Mouse (Mus musculus) ovary, postnatal 10 days (tissue): ENCODE results near the gene Aldh18a1.

ENCODE experiments used
- DNase-seq: peaks from one replicate; pipeline ENCODE4 v3.0.0; 2022; ENCODE audit warnings: low spot score

Aldh18a1 gene

GRCm38 (mm10) chr19:40526367-40527014 is 61.8 kb downstream of the Aldh18a1 start:
- no peak for DNase-seq

- no peak for DNase-seq
These were observed 64.7 kb downstream of the Aldh18a1 start for GRCm38 (mm10) chr19:40523431-40524005.

GRCm38 (mm10) chr19:40520403-40520802 is 67.9 kb downstream of the Aldh18a1 start:
- DNase-seq: no peak

- no peak for DNase-seq
These were observed 69.6 kb downstream of the Aldh18a1 start for GRCm38 (mm10) chr19:40518706-40519105.

GRCm38 (mm10) chr19:40515596-40515995 is 72.7 kb downstream of the Aldh18a1 start:
- no peak for DNase-seq

GRCm38 (mm10) chr19:40514376-40514775 is 73.9 kb downstream of the Aldh18a1 start:
- DNase-seq: no peak

GRCm38 (mm10) chr19:40513632-40514078 is 74.6 kb downstream of the Aldh18a1 start, which contains the start of gene Sorbs1:
Gene Sorbs1 (minus strand): TSS chr19:40513779.
- DNase-seq: peak; percentile 90

- DNase-seq: peak; percentile 11
These were observed 75.5 kb downstream of the Aldh18a1 start for GRCm38 (mm10) chr19:40512500-40513421.

- no peak for DNase-seq
These were observed 76.5 kb downstream of the Aldh18a1 start for GRCm38 (mm10) chr19:40511679-40512309.

GRCm38 (mm10) chr19:40511100-40511439 is 77.2 kb downstream of the Aldh18a1 start:
- no peak for DNase-seq

- DNase-seq: no peak
These were observed 77.7 kb downstream of the Aldh18a1 start for GRCm38 (mm10) chr19:40510387-40511099.

GRCm38 (mm10) chr19:40509274-40509673 is 79.0 kb downstream of the Aldh18a1 start:
- DNase-seq: no peak

- DNase-seq: no peak
These were observed 79.4 kb downstream of the Aldh18a1 start for GRCm38 (mm10) chr19:40508851-40509250.

GRCm38 (mm10) chr19:40506965-40507364 is 81.3 kb downstream of the Aldh18a1 start:
- DNase-seq: no peak

GRCm38 (mm10) chr19:40504336-40504735 is 83.9 kb downstream of the Aldh18a1 start:
- no peak for DNase-seq
